Mouse (Mus musculus) adrenal gland, adult 8-10 months (tissue): Measurements from ENCODE around the gene Bsph1. TPM values are rescaled to one million over a fixed set of nuclear protein-coding genes. Genes with fewer than 3 reads are reported as not detected.
A peak's percentile ranks its signal among the peaks of the same experiment; 100 is the strongest.
"Not testable (repeated sequence)": the region's sequence is repeated elsewhere in the genome, so short reads cannot be mapped to it uniquely, and the experiment has no call there.

Experiments used
- DNase-seq: peaks from one replicate; pipeline ENCODE4 v3.0.0; 2022
- total RNA-seq, 4 experiments: library from RNA; stranded (reverse); gene quantifications; 2 replicates each; pipeline ENCODE4 v1.2.4; 2022

Gene Bsph1
- total RNA-seq = not detected

DNA sequence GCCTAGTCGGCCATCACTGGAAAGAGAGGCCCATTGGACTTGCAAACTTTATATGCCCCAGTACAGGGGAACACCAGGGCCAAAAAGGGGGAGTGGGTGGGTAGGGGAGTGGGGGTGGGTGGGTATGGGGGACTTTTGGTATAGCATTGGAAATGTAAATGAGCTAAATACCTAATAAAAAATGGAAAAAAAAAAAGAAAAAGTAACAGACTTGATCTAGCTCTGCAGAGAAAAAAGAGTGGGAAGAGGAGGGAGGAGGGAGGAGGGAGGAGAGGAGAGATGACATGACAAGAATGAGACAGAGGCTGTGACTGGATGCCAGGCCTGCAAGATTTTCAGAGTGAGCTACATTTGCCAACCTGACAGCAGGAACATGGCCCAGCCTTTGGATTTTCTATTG, at the start of gene Bsph1:
Gene Bsph1, plus strand, starts transcription at position 301 of the 400 bp plus-strand sequence.
- not testable (repeated sequence) for DNase-seq

DNA sequence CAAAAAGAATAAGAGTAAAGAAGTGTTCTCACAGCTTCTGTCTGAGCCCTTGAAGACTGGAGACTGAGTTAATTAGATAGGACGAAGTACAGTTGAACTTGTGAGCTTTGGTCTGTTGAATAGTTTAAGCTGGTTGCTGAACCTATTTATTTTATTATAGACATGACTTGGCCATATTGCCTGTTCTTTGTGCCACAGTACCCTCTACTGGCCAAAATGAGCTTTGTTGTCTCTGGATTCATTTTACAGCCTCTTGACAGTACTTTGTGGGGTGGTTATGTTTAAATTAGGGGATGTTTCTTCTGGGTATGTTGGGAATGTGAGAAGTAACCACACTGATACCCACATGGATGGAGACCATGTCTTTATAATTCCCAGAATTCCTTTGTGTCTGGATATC, 60.9 kb downstream of the Bsph1 start:
- DNase-seq = peak; percentile 12

Other genes with a start within 250 kb of the Bsph1 start
- not detected for gene Vmn1r89, start 237.8 kb upstream of the Bsph1 start, total RNA-seq
- 10 to 100 TPM; 10.5 to 11.8 (median 11.1) TPM for gene Lig1, start 173.6 kb upstream of the Bsph1 start, total RNA-seq
- 10 to 100 TPM; 12.3 to 19.2 (median 14.8) TPM for gene Zswim9, start 172.1 kb upstream of the Bsph1 start, total RNA-seq
- gene Pla2g4c, start 126.2 kb upstream of the Bsph1 start, total RNA-seq = under 1 TPM; 0.17 to 0.56 (median 0.22) TPM
- not detected for gene Cabp5, start 52.7 kb upstream of the Bsph1 start, total RNA-seq
- not detected for gene Bsph2, start 120.2 kb downstream of the Bsph1 start, total RNA-seq
- not detected for gene Sult2a5, start 173.1 kb downstream of the Bsph1 start, total RNA-seq